12 mouse cellular contexts compared by ENCODE assay signal in genomic region chr15:99399503-99400245, GRCm38 (mm10). TPM values are rescaled to one million over a fixed set of nuclear protein-coding genes. Genes with fewer than 3 reads are reported as not detected.
DNase-seq lines count a peak whose midpoint lies in the region; ATAC-seq lines count a peak whose summit lies in the region.
"Had no signal": no experiment of that assay in that cellular context is flagged by ENCODE, and none has a peak within 500 bp of the region (broad histone marks: within the 10 kb centered on the region; RNA-seq: fewer than 3 reads in every experiment).

No protein-coding gene starts in this region.

- peak overlapping the region; percentile 3; the same call in 1 of the 2 replicates for H3K27ac ChIP-seq in hindbrain, embryonic 12.5 days
- no peak overlapping the region for H3K27ac ChIP-seq in hindbrain, embryonic 14.5 days
- 0 out of 2 replicates have a peak overlapping the region, but pooled peaks have one; percentile 18 for H3K27ac ChIP-seq in neural tube, embryonic 13.5 days (replicated peaks)
- no peak overlapping the region for H3K27ac ChIP-seq in neural tube, embryonic 15.5 days (replicated peaks)

- no peak for DNase-seq in hindbrain, embryonic 14.5 days (ENCODE audit: low spot score)
- DNase-seq in heart, postnatal 14 days = peak; percentile 35 to 43
- DNase-seq in thymus, postnatal 25 days = no peak
- DNase-seq in thymus, postnatal 14 days = no peak
- DNase-seq: lung, embryonic 14.5 days; spleen, adult 18-20 months; thymus, postnatal 36 days had no signal

- peaks cover 26% of the 10 kb centered on the region for H3K36me3 ChIP-seq in hindbrain, embryonic 12.5 days
- peaks cover 29% of the 10 kb centered on the region for H3K36me3 ChIP-seq in hindbrain, embryonic 14.5 days (replicated peaks; ENCODE audit: control insufficient read depth, insufficient read depth)
- H3K36me3 ChIP-seq in neural tube, embryonic 13.5 days = peaks cover 28% of the 10 kb centered on the region
- peaks cover 20% of the 10 kb centered on the region for H3K36me3 ChIP-seq in neural tube, embryonic 15.5 days

- H3K27me3 ChIP-seq in hindbrain, embryonic 12.5 days = no peaks in the 10 kb centered on the region
- no peaks in the 10 kb centered on the region for H3K27me3 ChIP-seq in hindbrain, embryonic 14.5 days (ENCODE audit: control insufficient read depth, insufficient read depth, low read length)
- no peaks in the 10 kb centered on the region for H3K27me3 ChIP-seq in neural tube, embryonic 13.5 days
- no peaks in the 10 kb centered on the region for H3K27me3 ChIP-seq in neural tube, embryonic 15.5 days (replicated peaks)
- H3K27me3 ChIP-seq: Patski had no signal

- H3K4me2 ChIP-seq in hindbrain, embryonic 12.5 days (replicated peaks) = no peak overlapping the region
- no peak overlapping the region for H3K4me2 ChIP-seq in hindbrain, embryonic 14.5 days (replicated peaks)
- H3K4me2 ChIP-seq in neural tube, embryonic 13.5 days = no peak overlapping the region
- no peak overlapping the region for H3K4me2 ChIP-seq in neural tube, embryonic 15.5 days
- H3K4me2 ChIP-seq: lung, embryonic 14.5 days had no signal

- H3K9me3 ChIP-seq in hindbrain, embryonic 12.5 days (replicated peaks) = no peaks in the 10 kb centered on the region
- H3K9me3 ChIP-seq in hindbrain, embryonic 14.5 days (ENCODE audit: control insufficient read depth, low read length) = no peaks in the 10 kb centered on the region
- no peaks in the 10 kb centered on the region for H3K9me3 ChIP-seq in neural tube, embryonic 13.5 days
- no peaks in the 10 kb centered on the region for H3K9me3 ChIP-seq in neural tube, embryonic 15.5 days (replicated peaks)

- H3K4me1 ChIP-seq in hindbrain, embryonic 12.5 days = peaks cover 37% of the 10 kb centered on the region
- H3K4me1 ChIP-seq in hindbrain, embryonic 14.5 days (replicated peaks; ENCODE audit: control insufficient read depth, insufficient read depth, low read length) = peaks cover 16% of the 10 kb centered on the region
- peaks cover 52% of the 10 kb centered on the region for H3K4me1 ChIP-seq in neural tube, embryonic 13.5 days (replicated peaks)
- H3K4me1 ChIP-seq in neural tube, embryonic 15.5 days = peaks cover 43% of the 10 kb centered on the region

- 76% methylated on average over 15 of the region's 15 CpGs for WGBS in hindbrain, embryonic 12.5 days
- WGBS in hindbrain, embryonic 14.5 days = 66% methylated on average over 15 of the region's 15 CpGs
- 60% methylated on average over 15 of the region's 15 CpGs for WGBS in neural tube, embryonic 13.5 days
- WGBS in neural tube, embryonic 15.5 days = 60% methylated on average over 15 of the region's 15 CpGs

- H3K9ac ChIP-seq in hindbrain, embryonic 12.5 days = no peak overlapping the region
- H3K9ac ChIP-seq in hindbrain, embryonic 14.5 days = no peak overlapping the region
- no peak overlapping the region for H3K9ac ChIP-seq in neural tube, embryonic 13.5 days
- no peak overlapping the region for H3K9ac ChIP-seq in neural tube, embryonic 15.5 days (replicated peaks)
- H3K9ac ChIP-seq: lung, embryonic 14.5 days had no signal

- intact Hi-C loops in heart, postnatal 14 days (cut with DNase I) = no loop called here

- no peak overlapping the region for H3K4me3 ChIP-seq in hindbrain, embryonic 12.5 days
- H3K4me3 ChIP-seq in hindbrain, embryonic 14.5 days (replicated peaks; ENCODE audit: low read length) = no peak overlapping the region
- H3K4me3 ChIP-seq in neural tube, embryonic 13.5 days = no peak overlapping the region
- no peak overlapping the region for H3K4me3 ChIP-seq in neural tube, embryonic 15.5 days (replicated peaks)
- H3K4me3 ChIP-seq: erythroblast, embryonic 14.5 days had no signal

- no peak for ATAC-seq in hindbrain, embryonic 12.5 days (ENCODE audit: low FRiP score)
- ATAC-seq in hindbrain, embryonic 14.5 days (ENCODE audit: low FRiP score) = no peak
- ATAC-seq in neural tube, embryonic 13.5 days (ENCODE audit: low read depth) = no peak
- ATAC-seq in neural tube, embryonic 15.5 days (ENCODE audit: low FRiP score) = no peak

RNA-seq across cellular contexts. Expression of gene Tmbim6, which starts 7.0 kb away (rescaled TPM):
- polyA plus RNA-seq in hindbrain, embryonic 12.5 days (2016; fragmentation: Nextera tagmentation; extraction: Ambion mirVana) = 271 and 274 TPM in 2 replicates
- 262 and 272 TPM in 2 replicates for polyA plus RNA-seq in hindbrain, embryonic 14.5 days (2014; fragmentation: Nextera tagmentation; extraction: Ambion mirVana)
- polyA plus RNA-seq in neural tube, embryonic 13.5 days (2015; fragmentation: Nextera tagmentation; extraction: Ambion mirVana) = 254 and 261 TPM in 2 replicates
- polyA plus RNA-seq in neural tube, embryonic 15.5 days (2015; fragmentation: Nextera tagmentation; extraction: Ambion mirVana) = 289 and 350 TPM in 2 replicates
- total RNA-seq in heart, postnatal 14 days (2021) = 100 to 1,000 TPM; 216 to 219 TPM

RNA-seq across cellular contexts. Expression of gene Fmnl3, which starts 29.4 kb away (rescaled TPM):
- polyA plus RNA-seq in hindbrain, embryonic 12.5 days (2016; fragmentation: Nextera tagmentation; extraction: Ambion mirVana) = 19.7 and 23.4 TPM in 2 replicates
- 9.0 and 9.2 TPM in 2 replicates for polyA plus RNA-seq in hindbrain, embryonic 14.5 days (2014; fragmentation: Nextera tagmentation; extraction: Ambion mirVana)
- polyA plus RNA-seq in neural tube, embryonic 13.5 days (2015; fragmentation: Nextera tagmentation; extraction: Ambion mirVana) = 9.3 and 11.7 TPM in 2 replicates
- polyA plus RNA-seq in neural tube, embryonic 15.5 days (2015; fragmentation: Nextera tagmentation; extraction: Ambion mirVana) = 7.9 and 11.9 TPM in 2 replicates
- total RNA-seq in heart, postnatal 14 days (2021) = 10 to 100 TPM; 29.4 to 29.7 TPM

RNA-seq across cellular contexts. Expression of gene Nckap5l, which starts 57.9 kb away (rescaled TPM):
- 14.9 and 16.1 TPM in 2 replicates for polyA plus RNA-seq in hindbrain, embryonic 12.5 days (2016; fragmentation: Nextera tagmentation; extraction: Ambion mirVana)
- polyA plus RNA-seq in hindbrain, embryonic 14.5 days (2014; fragmentation: Nextera tagmentation; extraction: Ambion mirVana) = 16.2 and 19.3 TPM in 2 replicates
- 14.5 and 18.3 TPM in 2 replicates for polyA plus RNA-seq in neural tube, embryonic 13.5 days (2015; fragmentation: Nextera tagmentation; extraction: Ambion mirVana)
- 12.4 and 13.0 TPM in 2 replicates for polyA plus RNA-seq in neural tube, embryonic 15.5 days (2015; fragmentation: Nextera tagmentation; extraction: Ambion mirVana)
- total RNA-seq in heart, postnatal 14 days (2021) = 10 to 100 TPM; 11.2 to 13.6 TPM

Comparison
In these comparisons a context has a peak if more than half of its experiments do, and no peak if none do; other contexts are left out.
1. H3K27ac ChIP-seq: peak in hindbrain, embryonic 12.5 days (single experiment) and neural tube, embryonic 13.5 days (single experiment); none in hindbrain, embryonic 14.5 days (single experiment) and neural tube, embryonic 15.5 days (single experiment).
2. DNase-seq: peak in heart, postnatal 14 days (2 of 2); none in hindbrain, embryonic 14.5 days (single experiment), thymus, postnatal 25 days (single experiment) and thymus, postnatal 14 days (single experiment).